Mouse (Mus musculus) cerebellum, postnatal 4 days (tissue): ENCODE results near the gene Mettl26.
A peak's percentile ranks its signal among the peaks of the same experiment; 100 is the strongest.
"Not testable (repeated sequence)": the region's sequence is repeated elsewhere in the genome, so short reads cannot be mapped to it uniquely, and the experiment has no call there.

Source experiments
- DNase-seq, 2 experiments: peaks; one replicate each; pipeline ENCODE4 v3.0.0; 2022; ENCODE audit warnings: low spot score in 2 of 2, mixed read lengths in 1 of 2

Mettl26 gene

DNA sequence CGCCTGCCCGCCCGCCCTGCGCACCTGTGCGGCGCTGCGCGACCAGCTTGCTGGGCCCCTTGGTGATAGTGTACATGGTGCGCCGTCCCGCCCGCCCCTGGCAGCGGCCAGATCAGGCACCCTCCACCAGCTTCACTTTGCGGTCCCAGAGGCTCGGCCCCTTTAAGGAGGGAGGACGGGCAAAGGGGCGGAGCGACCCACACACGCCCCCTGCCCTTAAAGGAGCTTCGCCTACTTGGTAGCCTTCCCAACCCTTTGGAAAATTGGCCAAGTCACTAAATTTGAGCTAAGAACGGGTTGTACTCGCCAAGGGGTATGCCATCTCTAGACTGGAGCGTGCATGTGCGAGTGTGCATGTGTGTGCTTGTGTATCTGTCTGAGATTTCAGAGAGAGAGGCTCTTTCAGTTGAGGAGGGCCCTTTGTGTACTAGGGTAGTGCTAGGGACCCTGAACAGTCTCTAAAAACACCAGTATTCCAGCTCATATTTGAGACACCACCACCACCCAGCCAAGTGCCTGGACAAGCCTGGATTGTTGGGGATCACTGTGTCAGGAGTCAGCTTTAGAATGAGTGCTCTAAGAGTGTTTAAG is 6.2 kb upstream of the Mettl26 start, which contains the start of gene Mcrip2:
Mcrip2 (minus strand) TSS at position 164 of the 591 bp plus-strand sequence.
- DNase-seq = peak in 1 of 2 experiments; percentile 69

DNA sequence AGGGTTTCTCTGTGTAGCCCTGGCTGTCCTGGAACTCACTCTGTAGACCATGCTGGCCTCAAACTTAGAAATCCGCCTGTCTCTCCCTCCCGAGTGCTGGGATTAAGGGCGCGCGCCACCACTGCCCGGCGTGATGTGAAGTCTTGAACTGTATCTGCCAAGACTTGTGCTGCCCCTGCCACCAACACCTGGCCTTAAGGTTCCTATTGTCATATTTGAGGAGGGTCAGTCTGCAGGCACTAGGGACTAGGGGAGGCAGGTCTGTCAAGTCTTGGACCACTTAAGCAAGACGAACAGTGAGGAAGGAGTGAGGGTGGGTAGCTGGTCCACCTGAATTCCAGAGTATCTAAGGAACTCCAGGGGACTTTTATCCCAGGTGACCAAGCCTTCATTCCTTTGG is 5.4 kb upstream of the Mettl26 start:
- DNase-seq = no peak

DNA sequence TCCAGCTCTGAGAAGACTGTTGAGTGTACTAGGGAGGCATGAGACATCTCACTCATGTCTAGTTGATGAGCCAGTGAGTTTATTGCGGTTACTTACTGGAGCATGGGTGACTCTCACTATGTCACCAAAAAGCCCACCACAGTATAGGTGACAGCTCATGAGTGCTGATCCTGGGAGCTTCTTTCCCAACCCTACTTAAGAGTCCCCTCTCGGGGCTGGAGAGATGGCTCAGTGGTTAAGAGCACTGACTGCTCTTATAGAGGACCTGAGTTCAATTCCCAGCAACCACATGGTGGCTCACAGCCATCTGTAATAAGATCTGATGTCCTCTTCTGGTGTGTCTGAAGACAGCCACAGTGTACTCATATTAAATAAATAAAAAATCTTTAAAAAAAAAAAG is 4.9 kb upstream of the Mettl26 start:
- no peak for DNase-seq

DNA sequence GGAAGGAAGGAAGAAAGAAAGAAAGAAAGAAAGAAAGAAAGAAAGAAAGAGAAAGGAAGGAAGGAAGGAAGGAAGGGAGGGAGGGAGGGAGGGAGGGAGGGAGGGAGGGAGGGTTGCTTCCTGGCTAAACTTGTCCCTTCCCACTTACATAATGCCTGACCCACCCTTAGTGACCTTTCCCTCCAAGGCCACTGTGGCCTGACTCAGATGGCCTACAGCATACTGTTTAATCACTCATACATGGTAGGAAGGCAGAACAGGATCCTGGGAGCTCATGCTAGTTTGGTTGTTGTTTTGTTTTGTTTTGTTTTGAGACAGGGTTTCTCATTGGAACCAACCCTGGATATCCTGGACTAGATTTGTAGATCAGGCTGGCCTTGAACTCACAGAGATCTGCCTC is 3.3 kb upstream of the Mettl26 start:
- not testable (repeated sequence) for DNase-seq

DNA sequence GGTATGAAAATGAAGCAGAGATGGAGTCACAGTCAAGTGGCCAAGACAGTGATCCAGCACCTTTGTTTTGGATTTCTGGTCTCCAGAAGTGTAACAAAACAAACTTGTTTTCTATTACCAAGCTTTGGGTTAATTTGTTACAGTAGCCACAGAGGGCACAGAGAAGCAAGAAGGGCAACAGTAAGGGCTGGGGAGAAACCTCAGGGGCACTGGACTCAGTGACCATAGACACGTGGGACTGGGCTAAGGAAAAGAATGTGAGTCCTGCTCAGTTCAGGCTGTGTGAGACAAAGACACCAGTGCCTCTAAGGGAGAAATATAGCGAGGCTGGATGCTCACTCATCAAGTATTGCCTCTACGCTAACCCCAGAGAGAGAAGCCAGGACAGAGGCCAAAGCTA is 2.2 kb upstream of the Mettl26 start:
- no peak for DNase-seq

DNA sequence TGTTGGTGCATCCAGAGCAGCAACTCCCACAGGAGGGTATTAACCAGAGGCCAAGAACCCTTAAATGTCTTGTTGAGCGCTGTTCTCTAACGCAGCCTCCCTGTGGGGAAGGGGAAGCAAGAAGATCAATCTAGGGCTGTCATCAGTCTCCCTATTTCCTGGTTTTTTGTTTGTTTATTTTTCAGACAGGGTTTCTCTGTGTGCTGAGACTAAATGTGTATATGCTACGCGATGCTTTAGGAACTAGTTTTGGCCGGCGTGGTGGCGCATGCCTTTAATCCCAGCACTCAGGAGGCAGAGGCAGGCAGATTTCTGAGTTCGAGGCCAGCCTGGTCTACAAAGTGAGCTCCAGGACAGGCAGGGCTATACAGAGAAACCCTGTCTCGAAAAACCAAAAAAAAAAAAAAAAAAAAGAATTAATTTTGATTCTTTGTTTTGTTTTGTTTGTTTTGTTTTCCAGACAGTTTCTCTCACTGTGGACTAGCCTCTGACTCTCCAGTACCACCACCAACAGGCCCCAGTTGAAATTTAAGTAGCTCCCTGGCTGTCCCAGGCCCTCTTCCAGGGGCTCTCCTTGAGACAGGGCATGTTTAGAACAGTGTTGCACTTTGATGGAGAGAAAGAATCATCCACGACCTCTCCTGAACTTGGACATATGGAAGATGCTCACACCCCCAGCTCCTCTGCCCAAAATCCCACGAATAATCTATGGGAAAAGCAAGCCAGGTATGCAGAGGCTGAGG is 1.3 kb upstream of the Mettl26 start:
- DNase-seq = no peak

DNA sequence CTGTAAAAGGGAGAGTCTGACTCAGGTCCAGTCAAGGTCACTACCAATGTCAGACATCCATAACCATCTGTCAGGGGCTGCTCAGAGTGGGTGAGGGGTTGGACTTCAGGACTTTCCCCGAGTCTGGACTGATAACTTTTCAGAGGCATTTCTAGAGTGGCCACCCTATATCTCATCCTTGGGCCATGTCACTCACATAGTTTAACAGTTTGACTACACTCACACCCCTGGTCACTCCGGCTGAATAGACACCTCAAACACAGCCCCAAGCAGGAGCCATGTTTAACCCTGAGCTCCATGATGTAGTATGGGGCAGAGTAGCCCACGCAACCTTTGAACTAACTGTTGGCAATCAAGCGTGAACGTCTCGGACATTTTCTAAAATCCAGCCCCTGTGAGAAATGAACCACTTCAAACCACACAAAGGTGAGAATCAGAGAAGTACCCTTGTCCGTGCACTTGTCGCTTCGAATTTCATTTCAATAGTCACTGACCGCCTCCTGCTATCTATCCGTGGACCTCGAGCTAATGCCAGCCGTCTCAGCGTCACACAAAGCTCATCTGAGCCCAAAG is 640 bp upstream of the Mettl26 start:
- no peak for DNase-seq

DNA sequence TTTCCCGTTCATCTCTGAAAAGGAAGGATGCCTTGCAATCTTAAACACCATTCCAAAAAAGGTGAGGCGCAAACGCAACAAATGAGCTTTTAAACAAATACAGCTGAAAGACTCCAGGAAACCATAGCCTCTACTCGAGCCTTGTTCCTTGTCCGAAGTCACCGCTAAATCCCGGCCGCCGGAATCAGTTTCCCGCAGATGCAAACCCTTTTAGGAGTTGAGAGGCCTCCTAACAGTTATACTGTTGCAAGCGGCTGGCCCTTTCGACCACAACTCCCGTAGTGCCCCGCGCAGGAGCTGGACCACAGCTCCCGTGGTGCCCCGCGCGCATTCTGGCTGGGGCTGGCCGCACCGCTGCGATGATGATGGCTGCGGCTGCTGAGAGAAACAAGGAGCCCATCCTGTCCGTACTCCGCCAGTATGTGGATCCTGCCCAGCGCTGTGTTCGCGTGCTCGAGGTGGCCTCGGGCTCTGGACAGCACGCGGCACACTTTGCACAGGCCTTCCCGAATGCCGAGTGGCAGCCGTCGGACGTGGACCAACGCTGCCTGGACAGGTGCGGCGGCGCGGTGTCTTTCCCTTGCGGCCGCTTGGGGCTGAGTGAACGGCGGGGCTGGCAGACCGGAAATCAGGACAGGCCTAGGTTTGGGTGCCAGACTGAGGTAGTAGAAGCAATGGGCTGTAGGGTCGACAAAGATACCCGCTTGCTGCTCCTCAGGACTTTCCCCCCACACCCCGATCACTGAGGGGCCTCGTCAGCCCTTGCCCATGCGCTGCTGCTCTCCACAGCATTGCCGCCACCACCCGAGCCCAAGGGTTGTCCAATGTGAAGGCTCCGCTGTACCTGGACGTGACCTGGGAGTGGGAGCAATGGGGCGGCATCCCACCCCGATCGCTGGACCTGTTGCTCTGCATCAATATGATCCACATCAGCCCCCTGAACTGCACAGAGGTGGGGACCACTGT is 580 bp downstream of the Mettl26 start:
- peak; percentile 82 to 87 for DNase-seq

DNA sequence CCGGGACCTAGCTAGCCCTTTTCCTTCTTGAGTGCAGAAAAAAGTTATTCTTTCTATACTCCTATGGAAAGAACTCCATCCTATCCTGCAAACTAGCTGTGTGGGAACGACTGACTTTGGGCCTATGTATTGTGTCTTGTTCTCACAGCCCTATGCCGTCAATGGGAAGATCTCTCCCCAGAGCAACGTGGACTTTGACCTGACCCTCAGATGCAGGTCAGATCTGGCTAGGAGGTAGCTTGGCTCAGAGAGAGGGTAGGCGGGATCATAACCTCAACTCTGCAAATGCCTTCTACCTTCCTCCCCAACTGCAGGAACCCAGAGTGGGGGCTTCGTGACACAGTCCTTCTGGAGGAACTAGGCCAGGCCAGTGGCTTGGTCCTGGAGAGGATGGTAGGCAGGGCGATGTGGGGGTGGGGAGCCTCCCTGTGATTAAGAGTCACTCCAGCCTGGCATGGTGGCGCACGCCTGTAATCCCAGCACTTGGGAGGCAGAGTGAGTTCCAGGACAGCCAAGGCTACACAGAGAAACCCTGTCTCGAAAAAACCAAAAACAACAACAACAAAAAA is 1.6 kb downstream of the Mettl26 start:
- no peak for DNase-seq

DNA sequence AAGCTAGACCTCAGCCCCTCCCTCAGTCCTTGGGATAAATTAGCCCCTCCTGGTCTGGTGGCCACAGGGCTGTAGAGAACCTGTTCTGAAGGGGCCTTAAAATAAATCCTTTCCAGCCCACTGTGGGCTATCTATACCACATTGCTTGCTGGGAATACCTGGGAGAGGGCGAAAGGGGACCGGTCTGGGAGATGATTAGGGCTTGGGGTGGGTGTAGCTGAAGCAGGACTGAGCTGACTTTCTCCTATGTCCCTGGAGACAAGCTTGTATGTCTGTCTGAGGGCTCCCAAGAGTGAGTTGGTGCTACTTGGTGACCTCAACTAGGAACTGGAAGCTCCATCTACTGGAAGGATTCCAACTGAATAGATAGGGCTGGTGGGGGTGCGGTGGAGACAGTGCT is 2.2 kb downstream of the Mettl26 start:
- DNase-seq = no peak

DNA sequence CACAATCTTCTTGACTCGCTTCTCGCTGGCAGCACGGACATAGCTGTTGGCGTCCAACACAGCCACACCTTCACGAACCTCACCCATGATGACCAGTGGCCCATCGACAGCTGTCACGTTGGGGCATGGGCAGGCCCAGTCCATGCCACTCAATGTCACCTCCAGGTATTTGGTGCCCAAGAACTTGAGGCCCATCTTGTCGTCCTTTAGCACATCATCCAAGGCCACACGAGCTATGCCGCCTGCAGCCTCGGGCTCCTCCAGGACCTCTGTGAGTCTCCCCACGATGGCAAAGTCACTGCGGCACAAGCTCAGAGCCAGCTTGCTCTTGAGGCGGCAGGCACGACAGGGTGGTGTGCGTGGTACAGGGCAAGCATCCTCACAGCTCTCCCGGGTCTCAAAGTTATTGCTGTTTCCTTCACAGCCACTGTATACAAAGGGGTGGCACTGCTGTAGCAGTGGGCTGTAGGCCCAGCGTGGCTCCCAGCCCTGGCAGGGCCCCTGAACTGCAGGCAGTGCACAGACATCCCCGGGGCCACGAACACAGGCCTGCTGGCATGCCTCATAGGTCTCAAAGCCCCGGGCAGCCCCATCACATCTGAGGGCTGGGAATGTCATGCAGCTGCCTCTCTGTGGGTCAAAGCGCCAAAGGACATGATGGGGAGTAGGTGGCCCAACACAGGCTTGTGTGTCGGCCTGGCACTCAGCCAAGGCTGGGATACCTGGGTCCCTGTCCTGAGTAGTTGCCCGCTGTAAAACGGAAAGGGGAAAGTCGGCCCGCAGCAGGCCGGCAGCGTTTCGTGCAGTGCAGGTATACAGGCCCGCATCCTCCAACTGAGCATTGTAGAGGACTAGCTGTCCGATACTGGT is 3.1 kb downstream of the Mettl26 start:
- DNase-seq = no peak

DNA sequence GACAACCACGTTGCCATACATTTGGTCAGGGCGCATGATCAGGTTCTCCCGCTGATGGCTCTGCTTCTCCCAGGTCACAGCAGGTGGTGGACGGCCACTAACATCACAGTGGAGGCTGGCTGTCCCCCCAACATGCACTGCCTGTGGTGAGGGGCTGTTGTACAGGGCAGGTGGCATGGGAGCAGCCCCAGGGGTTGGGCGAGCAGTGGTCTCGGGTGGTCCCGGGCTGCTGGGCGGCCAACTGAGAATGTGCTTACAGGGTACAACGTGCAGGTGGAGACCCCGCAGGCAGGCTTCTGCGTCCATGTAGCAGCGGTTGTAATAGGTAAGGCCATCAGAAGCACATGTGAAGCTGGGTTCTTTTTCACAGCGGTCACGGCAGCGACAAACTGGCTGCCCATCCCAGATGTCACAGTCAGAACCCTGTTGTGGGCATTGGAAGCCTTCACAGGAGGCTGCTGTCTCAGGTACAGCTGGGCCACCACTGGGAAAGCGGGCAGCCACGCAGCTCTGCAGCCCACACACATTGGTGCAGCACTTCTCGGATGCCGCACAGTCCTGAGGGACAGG is 3.8 kb downstream of the Mettl26 start:
- no peak for DNase-seq

DNA sequence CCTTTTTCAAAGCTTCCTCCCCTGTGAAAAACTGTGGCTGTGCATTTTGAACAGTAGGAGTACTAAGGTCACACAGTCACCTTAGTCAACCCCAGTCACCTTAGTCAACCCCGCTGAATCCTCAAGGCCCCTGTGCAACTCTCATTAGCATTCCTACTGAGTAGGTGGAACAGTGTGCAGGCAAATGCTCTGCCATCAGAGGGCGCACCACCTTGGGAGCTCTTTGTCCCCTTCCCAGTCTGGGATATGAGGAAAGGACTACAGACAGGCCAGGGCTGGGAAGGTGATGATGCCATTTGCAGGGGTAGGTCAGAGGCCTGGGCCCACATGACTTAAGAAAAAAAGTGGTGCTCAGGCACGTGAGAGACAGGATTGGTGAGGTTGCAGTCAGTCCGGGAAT is 4.4 kb downstream of the Mettl26 start:
- DNase-seq = peak in 1 of 2 experiments; percentile 46

DNA sequence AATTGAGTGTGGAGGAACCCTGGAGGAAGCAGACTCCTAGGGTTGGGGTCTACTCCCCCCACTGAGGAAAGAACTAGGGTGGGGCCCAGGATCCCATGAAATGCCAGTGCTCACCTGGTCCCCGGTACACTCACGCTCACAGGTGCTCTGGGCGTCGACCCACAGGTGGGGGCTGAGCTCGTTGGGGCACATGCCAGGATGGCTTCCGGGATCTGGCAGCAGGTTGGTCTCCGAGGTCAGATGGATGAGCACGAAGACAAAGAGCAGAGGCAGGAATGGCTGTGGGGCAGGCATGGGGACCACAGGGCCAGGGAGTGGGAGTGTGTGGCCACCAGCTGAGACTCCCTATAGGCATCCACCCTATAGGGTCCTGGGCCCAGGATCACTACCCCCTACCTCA is 4.9 kb downstream of the Mettl26 start:
- no peak for DNase-seq

DNA sequence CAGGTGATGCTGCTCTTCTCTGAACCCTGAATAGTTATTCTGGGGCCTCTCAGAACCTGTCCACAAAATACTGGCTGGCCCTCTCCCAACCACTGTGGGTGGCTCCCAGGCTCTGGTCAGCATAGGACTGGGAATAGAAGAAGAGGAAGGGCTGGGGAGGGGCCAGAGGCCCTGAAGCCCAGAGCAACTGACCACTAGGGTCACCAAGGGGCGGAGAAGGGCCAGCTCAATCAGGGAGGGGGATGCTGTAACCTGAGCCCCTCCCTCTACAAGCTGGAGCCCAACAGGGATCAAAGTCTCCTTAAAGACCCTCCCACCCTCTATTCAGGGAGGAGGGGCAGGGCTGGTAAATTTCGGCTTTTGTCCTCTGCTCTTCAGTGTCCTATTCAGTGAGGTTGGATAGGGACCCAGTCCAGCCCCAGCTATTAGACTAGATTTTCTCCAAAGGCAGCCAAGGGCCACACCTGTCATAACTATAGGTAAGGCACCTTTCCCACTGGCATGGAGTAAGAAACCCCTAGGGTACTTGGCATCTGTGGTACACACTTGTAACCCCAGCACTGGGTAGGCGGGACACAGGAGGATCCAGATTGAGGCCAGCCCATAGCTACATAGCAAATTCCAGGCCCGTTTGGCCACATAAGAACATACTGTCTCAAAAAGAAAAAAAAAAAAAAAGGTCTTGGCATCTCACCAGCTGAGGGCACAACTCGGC is 5.5 kb downstream of the Mettl26 start, which contains the start of gene Wfikkn1:
Wfikkn1 (minus strand) TSS at position 663 of the 715 bp plus-strand sequence.
- no peak for DNase-seq

DNA sequence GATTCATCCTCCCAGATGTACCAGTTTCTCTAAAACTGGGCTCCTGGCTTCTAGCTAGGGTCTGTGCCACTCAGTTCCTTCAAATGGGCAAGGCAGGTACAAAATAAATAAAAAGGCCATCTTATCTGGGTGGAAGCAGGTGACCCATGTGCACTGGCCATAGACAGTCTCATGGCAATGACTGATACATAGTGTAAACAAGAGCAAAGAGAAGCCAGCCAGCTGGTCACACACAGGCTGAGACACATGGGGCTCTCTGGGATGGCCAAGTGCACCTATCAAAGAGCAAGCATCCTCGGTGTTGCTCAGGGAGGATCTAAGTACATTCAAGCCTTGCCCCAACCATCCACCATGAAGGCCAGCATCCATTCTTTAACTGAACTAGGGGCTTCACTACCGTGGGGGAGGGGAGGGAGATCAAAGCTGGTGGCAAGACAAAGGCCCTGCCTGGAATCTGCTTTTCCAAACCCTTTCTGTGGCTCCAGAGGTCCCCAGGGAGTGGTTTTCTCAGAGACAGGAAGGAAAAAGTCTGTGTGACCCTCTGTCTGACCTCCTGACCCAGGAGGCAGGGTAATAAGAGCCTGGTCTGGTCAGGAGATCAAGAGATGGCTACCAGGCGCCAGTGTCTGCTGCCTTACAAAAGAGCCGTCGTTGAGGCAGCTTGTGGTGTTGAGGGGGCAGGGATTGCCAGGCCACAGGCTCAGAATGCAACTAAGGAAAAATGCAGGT is 6.2 kb downstream of the Mettl26 start:
- no peak for DNase-seq

DNA sequence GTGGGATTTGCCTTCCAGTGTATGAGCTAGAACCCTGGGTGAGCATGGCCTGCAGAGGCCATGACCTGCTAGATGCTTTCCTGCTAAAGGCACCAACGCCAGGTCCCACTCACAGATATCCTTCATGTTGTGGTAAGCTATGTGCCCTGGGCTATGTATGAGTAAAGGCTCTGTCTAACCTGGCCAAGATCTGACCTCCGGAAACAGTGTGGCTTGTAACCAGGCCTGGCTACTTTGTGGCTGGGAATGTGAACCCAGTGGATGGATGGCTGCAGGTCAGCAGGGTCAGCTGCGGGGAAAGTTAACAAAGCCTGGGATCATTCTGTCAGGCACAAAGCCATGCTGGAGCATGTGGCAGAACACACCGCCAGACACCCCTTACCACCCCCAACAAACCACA is 6.8 kb downstream of the Mettl26 start:
- DNase-seq = no peak

DNA sequence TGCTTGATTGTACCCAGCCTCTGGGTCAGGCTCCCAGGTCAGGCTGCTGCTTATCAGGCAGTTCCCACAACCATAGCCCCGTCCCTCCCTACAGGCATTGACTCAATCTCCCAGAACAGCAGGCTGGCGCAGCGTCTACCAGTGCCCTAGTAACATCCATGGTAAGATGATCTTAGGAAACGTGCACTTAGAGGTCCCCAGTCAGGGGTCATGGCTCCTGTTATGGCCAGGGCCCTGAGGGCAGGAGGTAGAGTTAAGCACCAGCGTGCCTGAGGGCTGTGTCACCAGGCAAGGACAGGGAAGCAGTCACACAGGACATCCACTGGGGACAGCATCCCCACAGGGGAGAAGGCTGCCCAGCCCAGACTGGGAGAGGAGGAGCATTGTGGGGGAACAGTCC is 7.4 kb downstream of the Mettl26 start:
- DNase-seq = no peak

DNA sequence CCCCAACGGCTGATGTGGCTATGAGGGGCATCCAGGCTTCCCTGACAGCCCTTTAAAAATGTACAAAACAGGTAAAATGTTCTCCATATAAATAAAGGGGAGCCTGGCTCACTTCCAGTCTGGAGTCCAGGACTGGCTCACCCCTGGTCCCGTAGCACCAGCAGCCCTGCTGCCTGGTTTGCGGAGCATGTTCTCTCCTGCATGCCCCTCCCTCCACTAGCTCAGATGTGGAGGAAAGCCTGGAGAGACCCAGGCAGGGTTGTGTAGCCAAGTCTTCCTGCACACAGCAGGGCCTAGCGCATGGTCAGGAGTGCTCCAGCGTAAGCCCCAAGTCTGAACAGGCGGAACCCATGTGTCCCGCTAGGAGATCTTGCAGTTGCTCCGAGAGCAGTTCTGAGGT is 8.4 kb downstream of the Mettl26 start:
- no peak for DNase-seq
